ENCODE assay signal across 14 mouse cellular contexts in genomic region chr6:71106170-71106945, GRCm38 (mm10). TPM values are rescaled to one million over a fixed set of nuclear protein-coding genes. Genes with fewer than 3 reads are reported as not detected.
A peak's percentile ranks its signal among the peaks of the same experiment; 100 is the strongest.
DNase-seq lines count a peak whose midpoint lies in the region; ATAC-seq and TF ChIP-seq lines count a peak whose summit lies in the region.
"Had no signal": no experiment of that assay in that cellular context is flagged by ENCODE, and none has a peak within 500 bp of the region (broad histone marks: within the 10 kb centered on the region; RNA-seq: fewer than 3 reads in every experiment).

No protein-coding gene starts in this region.

- 56% methylated on average over 19 of the region's 19 CpGs for WGBS in lung, embryonic 15.5 days
- 36% methylated on average over 19 of the region's 19 CpGs for WGBS in lung, adult 2 months

- H3K36me3 ChIP-seq in lung, embryonic 15.5 days = no peaks in the 10 kb centered on the region
- H3K36me3 ChIP-seq: intestine, embryonic 15.5 days had no signal

- peak overlapping the region; percentile 16; the same call in 1 of the 2 replicates for H3K4me3 ChIP-seq in lung, embryonic 15.5 days
- H3K4me3 ChIP-seq in lung, adult 2 months (replicated peaks; ENCODE audit: extremely low read depth, low read depth, low read length) = no peak overlapping the region
- H3K4me3 ChIP-seq: intestine, embryonic 15.5 days; megakaryocyte, embryonic 14.5 days had no signal

- no peaks in the 10 kb centered on the region for H3K9me3 ChIP-seq in lung, embryonic 15.5 days
- H3K9me3 ChIP-seq: intestine, embryonic 15.5 days; megakaryocyte, embryonic 14.5 days had no signal

- peak; percentile 19 for DNase-seq in embryo, embryonic 10 days (ENCODE audit: low spot score)
- no peak for DNase-seq in embryo, embryonic 9.5 days (ENCODE audit: extremely low spot score)
- DNase-seq in lung, adult 2 months = no peak
- peak; percentile 7 for DNase-seq in heart, postnatal 25 days (ENCODE audit: low spot score)
- DNase-seq in testis, postnatal 10 days (ENCODE audit: low spot score) = peak; percentile 3
- DNase-seq in thymus, postnatal 0 days (ENCODE audit: low spot score) = no peak
- DNase-seq in gastrocnemius, adult 8-10 months (ENCODE audit: low spot score in 2 of 2) = no peak
- DNase-seq: adrenal gland, adult 8-10 months; cerebellum, postnatal 36 days; retina, postnatal 1 day had no signal

- no peaks in the 10 kb centered on the region for H3K27me3 ChIP-seq in lung, embryonic 15.5 days
- H3K27me3 ChIP-seq: intestine, embryonic 15.5 days had no signal

- peak overlapping the region; percentile 62 for H3K27ac ChIP-seq in lung, embryonic 15.5 days
- H3K27ac ChIP-seq: intestine, embryonic 15.5 days had no signal

- H3K9ac ChIP-seq in lung, embryonic 15.5 days = no peak overlapping the region
- H3K9ac ChIP-seq: intestine, embryonic 15.5 days had no signal

- intact Hi-C loops in heart, postnatal 25 days (cut with DNase I) = no loop called here

- H3K4me2 ChIP-seq in lung, embryonic 15.5 days = no peak overlapping the region
- H3K4me2 ChIP-seq: intestine, embryonic 15.5 days had no signal

- ATAC-seq in lung, embryonic 15.5 days (ENCODE audit: borderline replicate concordance, extremely low read depth, low FRiP score, low TSS enrichment) = peak; percentile 65
- ATAC-seq: intestine, embryonic 15.5 days had no signal

- TF ChIP-seq CTCF in lung, adult 2 months (IDR thresholded peaks at IDR 0.05; ENCODE audit: insufficient read depth, low read length) = no peak

- no peaks in the 10 kb centered on the region for H3K4me1 ChIP-seq in lung, embryonic 15.5 days
- H3K4me1 ChIP-seq in lung, adult 2 months (ENCODE audit: control insufficient read depth, insufficient read depth, low read length) = no peaks in the 10 kb centered on the region
- H3K4me1 ChIP-seq: intestine, embryonic 15.5 days had no signal

- TF ChIP-seq POLR2A in lung, adult 2 months (IDR thresholded peaks at IDR 0.05; ENCODE audit: borderline replicate concordance, extremely low read depth, low read depth, low read length) = no peak

RNA-seq across cellular contexts. Expression of gene Thnsl2, which starts 37.9 kb away (rescaled TPM):
- 7.4 and 8.3 TPM in 2 replicates for polyA plus RNA-seq in lung, embryonic 15.5 days (2015; fragmentation: Nextera tagmentation; extraction: Ambion mirVana)
- 8.1 and 9.1 TPM in 2 replicates for polyA plus RNA-seq in lung, adult 2 months (2012; rRNA removed)
- 1 to 10 TPM; 4.2 to 4.9 TPM for total RNA-seq in heart, postnatal 25 days (2021)
- polyA plus RNA-seq in thymus, postnatal 0 days (2015; fragmentation: Nextera tagmentation; extraction: Ambion mirVana) = 7.8 and 11.3 TPM in 2 replicates
- 10 to 100 TPM in 2 of 4 experiments, 1 to 10 TPM in 2; 8.9 to 12.8 (median 9.8) TPM for total RNA-seq in gastrocnemius, adult 8-10 months (2022)
- polyA plus RNA-seq: C2C12 had no signal

Comparison
In these comparisons a context has a peak if more than half of its experiments do, and no peak if none do; other contexts are left out.
1. DNase-seq: peak in embryo, embryonic 10 days (single experiment), heart, postnatal 25 days (single experiment) and testis, postnatal 10 days (single experiment); none in embryo, embryonic 9.5 days (single experiment), lung, adult 2 months (single experiment), thymus, postnatal 0 days (single experiment) and gastrocnemius, adult 8-10 months (0 of 2).